Mouse (Mus musculus) stomach, postnatal 0 days (tissue): ENCODE measurements around the gene Ankrd61.

Experiments used
- CTCF ChIP-seq: IDR thresholded peaks from 2 replicates; pipeline ENCODE4 v1.5.1; 2016; ENCODE audit warnings: antibody characterized with exemption, low read depth, mild to moderate bottlenecking, moderate library complexity
- EP300 ChIP-seq: optimal IDR thresholded peaks from 2 replicates; pipeline ENCODE3; 2016; ENCODE audit warnings: antibody characterized with exemption

DNA sequence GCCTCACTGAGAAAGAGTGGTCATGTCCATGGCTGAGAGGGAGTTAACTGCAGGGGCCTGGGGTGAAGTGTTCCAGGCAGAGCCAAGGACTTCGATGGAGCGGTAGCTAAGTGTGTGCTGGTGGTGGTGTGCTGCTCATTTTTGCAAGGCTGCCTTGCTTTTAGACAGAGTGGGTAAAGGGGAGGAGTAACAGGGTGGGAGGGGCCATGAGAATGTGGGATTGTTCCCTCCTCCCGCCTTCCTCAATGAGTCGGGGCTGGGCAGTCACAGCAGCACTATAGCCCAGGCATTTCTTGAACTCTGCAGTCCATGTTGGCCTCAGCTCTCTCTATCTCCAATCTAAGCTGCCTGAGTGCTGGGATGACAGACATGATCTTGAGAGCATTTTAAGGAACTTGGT is 22.9 kb downstream of the Ankrd61 start:
- TF ChIP-seq CTCF (no peak), EP300 (no peak)
